Mouse (Mus musculus) frontal cortex, adult (tissue): ENCODE data around the gene Pip4k2b.
"Not testable (repeated sequence)": the region's sequence is repeated elsewhere in the genome, so short reads cannot be mapped to it uniquely, and the experiment has no call there.

Experiments used
- ATAC-seq: cut with Nextera tagmentation; 2 replicates; pipeline ENCODE4 v1.9.2; 2017; ENCODE audit warnings: mild to moderate bottlenecking, moderate library complexity, mixed read lengths; ENCODE audit not compliant: low TSS enrichment

The Pip4k2b gene

GRCm38 (mm10) chr11:97744063-97744717 is at the start of gene Pip4k2b:
TSS of gene Pip4k2b (minus strand) at chr11:97744704.
- peak; percentile 17; the same call in 1 of the 2 replicates for ATAC-seq

- no peak for ATAC-seq
Observed at GRCm38 (mm10) chr11:97793165-97793564, 48.7 kb upstream of the Pip4k2b start.

GRCm38 (mm10) chr11:97790778-97791438 is 46.4 kb upstream of the Pip4k2b start:
- ATAC-seq, result not testable (repeated sequence)

DNA sequence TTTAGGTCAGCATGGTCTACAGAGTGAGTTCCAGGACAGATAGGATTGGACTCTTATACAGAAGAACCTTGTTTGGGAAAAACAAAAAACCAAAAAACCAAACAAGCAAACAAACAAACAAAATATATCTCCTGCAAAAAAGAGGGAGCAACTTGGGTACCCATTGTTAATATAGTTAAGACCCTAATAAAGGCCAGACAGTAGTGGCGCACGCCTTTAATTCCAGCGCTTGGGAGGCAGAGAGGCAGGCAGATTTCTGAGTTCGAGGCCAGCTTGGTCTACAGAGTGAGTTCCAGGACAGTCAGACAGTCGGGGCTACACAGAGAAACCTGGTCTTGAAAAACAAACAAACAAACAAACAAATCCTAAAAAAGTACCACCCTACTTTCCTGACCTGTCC is 45.2 kb upstream of the Pip4k2b start:
- ATAC-seq, result no peak

- no peak for ATAC-seq
Observed at GRCm38 (mm10) chr11:97787961-97788360, 43.5 kb upstream of the Pip4k2b start.

GRCm38 (mm10) chr11:97782564-97782895 is 38.0 kb upstream of the Pip4k2b start:
- ATAC-seq, result peak; percentile 33; the same call in 1 of the 2 replicates

DNA sequence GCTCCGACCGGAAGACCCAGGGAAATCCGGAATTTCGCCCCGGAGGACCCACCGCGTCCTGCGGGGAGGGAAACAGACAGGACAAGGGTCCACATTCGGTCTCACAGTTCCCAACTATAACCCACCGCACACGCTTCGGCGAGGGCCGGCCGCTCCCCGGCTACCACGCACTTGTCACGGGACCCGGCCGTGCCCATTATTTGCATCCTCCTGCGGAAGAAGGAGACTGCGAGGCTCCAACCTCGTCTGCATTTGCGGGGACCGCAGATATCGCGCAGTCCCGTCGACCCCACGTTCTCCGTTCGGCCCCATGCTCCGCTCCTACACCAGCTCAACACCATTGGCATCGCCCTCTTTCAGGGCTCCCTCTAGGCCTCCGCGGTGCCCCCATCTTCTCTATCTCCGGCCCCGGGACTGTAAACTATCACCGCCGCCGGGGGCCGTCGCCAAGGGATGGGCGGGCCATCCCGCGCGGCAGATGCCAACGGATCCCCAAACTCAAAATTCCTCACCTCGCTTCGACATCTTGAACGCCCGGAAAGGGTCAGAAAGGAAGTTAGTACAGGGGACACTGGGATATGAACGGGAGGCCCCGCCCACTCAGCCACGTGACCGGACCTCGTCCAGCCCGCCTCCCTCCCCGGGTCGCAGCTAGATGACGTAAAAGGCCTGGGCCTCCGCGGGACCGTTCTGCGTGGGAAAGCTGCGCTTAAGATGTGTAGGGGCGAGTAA is 37.5 kb upstream of the Pip4k2b start, which contains the start of gene Rpl23:
Gene Rpl23 (minus strand): TSS at position 606 of the 732 bp plus-strand sequence.
- peak; percentile 90 for ATAC-seq

DNA sequence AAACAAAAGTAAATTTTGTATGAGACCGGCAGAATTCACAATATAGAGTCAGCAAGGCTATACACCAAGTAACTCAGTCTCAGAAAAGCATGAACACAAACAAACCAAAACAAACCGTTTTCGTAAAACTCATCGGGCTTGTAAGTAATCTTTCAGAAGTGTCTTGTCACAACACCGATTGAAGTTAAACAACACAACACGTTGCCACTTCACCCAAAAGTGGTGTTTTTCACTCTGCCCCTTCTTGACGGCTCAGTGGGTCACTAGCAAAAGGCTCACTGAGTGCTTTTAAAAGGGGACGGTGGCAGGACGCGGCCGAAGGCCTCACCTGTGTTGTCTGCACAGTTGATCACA is 37.0 kb upstream of the Pip4k2b start:
- no peak for ATAC-seq

DNA sequence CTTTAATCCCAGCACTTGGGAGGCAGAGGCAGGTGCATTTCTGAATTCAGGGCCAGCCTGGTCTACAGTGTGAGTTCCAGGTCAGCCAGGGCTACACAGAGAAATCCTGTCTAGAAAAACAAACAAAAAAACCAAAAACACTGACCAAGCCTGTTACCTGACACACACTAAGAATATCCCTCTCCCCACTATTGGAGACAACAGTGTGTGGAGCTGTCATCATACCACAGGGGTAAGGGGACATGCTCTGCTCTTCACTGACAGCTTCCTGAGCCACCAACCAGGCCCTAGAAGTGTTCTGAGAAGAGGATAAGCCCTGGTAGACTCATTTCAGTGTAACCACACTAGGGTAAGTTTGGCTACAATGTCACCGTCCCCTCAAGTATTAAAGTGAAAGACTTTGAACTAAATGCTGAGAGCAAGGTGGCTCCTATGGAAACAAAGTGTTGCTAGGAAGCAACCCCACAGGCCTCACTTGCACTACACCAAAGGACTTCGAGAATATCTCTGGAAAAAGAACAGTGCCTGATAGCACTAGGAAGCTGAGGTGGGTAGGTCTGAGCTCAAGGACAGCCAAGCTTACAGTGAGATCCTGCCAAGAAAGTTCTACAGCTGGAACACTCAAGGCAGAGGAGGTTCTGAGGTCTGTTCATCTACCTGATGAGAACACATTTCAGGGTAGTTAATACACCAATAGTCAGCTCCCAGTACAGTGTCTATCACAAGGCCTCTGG is 35.6 kb upstream of the Pip4k2b start:
- no peak for ATAC-seq

DNA sequence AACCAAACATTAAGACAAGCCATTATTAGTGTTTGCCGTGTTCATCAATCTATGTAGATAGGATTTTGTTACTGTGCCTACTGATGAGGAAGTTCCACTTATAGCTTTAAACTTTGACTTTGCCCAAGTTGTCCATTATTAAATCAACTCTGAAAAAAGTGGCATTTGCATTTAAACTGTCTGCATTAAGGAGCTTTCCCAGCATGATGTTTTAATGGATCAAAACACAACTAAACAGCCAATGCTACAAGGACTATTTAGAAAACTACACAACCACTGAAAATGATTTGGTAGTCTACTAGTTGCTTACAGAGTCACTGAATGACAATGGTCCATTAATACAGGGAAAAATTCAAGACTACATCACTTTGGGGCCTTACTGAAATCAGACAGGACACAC is 34.4 kb upstream of the Pip4k2b start:
- ATAC-seq, result no peak

DNA sequence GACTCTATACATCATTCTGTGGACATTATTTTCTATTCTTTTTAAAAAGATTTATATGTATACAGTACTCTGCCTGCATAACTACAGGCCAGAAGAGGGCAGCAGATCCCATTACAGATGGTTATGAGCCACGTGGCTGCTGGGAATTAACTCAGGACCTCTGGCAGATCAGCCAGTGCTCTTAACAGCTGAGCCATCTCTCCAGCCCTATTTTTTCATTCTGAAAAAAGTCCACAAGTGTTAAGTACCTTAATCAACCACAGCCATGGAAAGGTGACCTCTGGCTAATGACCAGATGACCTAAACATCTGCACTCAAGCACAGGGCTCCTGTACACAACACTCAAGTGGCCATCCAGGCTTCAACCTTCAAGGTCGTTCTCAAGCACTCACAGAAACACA is 32.6 kb upstream of the Pip4k2b start:
- no peak for ATAC-seq

- ATAC-seq, result no peak
Observed at GRCm38 (mm10) chr11:97776497-97777128, 32.1 kb upstream of the Pip4k2b start.

DNA sequence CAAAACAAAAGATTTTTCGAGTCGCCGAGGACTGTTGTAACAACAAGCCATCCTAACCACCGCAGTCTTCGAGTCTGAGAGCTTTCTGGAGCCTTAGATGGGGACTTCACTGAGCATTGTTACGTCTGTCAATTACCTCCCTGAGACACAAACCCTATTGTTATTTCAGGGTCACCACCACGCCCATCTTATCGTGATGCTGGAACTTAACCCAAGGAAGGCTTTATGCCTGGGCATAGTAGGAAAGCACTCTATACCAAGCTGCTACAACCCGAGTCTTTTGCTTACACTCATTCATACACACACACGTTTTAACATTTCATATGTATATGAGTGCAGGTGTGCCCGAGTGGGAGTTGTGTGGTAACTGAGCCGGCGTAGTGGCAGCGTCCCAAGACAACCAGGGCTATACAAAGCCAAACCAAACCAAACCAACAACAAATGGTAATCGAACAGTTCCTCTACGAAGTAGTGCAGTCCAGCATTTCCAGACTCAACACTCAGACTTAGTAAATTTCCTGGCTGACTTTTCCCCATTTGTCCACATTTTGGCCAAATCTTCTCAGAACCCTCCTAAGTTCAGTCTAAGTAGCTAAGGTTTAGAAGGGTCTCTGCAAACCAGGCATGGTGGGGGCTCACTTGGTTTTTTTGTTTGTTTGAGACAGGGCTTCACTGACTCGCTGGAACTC is 31.4 kb upstream of the Pip4k2b start, which contains the start of gene 1700001P01Rik:
Gene 1700001P01Rik (minus strand): TSS at position 111 of the 689 bp plus-strand sequence.
- no peak for ATAC-seq

DNA sequence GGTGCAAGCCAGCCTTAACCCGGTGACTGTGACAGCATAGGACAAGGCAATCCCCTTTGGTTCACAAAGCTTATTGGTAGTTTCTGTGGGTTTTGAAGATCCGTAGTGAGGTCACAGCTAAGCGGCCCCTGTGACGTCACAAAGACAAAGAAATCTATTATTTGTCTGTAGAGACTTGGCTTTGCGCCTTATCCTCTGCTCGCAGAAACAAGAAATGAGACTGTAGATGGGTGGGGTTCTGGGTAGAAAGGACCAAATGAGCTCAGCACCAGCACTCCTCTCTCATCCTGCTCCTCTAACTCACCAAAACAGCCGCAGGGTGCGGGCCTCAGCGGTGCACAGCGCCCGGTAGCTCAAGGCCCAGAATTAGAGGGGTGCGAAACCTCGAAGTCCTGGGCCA is 30.7 kb upstream of the Pip4k2b start:
- no peak for ATAC-seq

- ATAC-seq, result no peak
Observed at GRCm38 (mm10) chr11:97771410-97771809, 26.9 kb upstream of the Pip4k2b start.

DNA sequence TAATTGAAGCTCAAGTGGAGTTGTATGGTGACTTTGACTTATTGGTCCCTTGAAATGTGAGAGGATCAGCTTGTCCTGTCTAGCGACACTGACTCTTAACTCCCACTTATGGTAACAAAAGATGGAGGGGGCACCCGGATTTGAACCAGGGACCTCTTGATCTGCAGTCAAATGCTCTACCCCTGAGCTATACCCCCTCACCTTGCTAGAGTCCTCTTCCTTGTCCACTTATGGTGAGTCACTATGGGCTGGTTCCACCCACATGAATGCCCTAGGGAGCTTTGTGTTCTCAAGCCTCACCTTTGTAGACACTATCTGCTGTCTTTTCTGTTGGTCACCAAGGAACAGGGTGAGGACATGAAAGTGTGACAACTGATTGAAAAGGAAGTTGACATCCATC is 25.2 kb upstream of the Pip4k2b start:
- no peak for ATAC-seq

GRCm38 (mm10) chr11:97766154-97766881 is 21.8 kb upstream of the Pip4k2b start, which contains the start of gene Cwc25:
TSS of gene Cwc25 (minus strand) at chr11:97766556.
- peak; percentile 97 for ATAC-seq

DNA sequence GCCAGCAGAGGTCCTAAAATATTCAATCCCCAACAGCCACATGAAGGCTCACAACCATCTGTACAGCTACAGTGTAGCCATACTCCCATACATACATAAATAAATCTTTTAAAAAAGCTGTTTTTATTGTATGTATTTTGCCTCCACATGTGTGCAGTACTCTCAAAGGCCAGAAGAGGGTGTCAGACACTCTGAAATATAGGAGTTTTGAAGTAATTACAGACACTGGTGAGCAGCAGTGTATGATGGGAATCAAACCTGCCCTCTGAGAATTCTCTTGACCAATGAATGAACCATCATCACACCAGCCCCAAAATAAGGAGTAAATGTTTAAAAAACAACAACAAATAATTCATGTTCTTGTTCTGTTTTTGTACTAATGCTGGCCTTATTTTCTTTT is 17.1 kb upstream of the Pip4k2b start:
- no peak for ATAC-seq

DNA sequence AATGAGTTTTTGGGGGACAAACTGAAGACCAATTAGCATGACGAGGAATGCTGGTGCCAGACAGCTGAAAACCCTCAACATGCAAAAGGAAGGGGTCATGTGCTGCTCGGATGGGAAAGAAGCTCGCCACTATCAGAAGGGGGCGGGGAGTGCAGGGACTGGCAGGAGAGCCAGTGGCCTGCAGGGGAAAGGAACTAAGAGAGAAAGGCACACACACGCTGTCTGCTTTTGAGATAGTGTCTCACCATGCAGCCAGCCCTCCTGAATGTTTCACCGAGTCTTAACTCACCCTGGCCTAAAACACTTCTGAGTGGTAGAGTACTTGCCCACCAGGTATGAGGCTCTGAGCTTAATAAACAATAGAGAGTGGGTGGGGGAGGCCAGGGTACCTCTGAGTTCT is 14.4 kb upstream of the Pip4k2b start:
- ATAC-seq, result no peak

GRCm38 (mm10) chr11:97758125-97758524 is 13.6 kb upstream of the Pip4k2b start:
- ATAC-seq, result no peak
